Mouse (Mus musculus): ENCODE data around the gene Tmem135.
"Not testable (repeated sequence)": the region's sequence is repeated elsewhere in the genome, so short reads cannot be mapped to it uniquely, and the experiment has no call there.

Gene Tmem135

GRCm38 (mm10) chr7:89380935-89381705 lies 22.9 kb downstream of the Tmem135 start:
- DNase-seq, result no peak

DNA sequence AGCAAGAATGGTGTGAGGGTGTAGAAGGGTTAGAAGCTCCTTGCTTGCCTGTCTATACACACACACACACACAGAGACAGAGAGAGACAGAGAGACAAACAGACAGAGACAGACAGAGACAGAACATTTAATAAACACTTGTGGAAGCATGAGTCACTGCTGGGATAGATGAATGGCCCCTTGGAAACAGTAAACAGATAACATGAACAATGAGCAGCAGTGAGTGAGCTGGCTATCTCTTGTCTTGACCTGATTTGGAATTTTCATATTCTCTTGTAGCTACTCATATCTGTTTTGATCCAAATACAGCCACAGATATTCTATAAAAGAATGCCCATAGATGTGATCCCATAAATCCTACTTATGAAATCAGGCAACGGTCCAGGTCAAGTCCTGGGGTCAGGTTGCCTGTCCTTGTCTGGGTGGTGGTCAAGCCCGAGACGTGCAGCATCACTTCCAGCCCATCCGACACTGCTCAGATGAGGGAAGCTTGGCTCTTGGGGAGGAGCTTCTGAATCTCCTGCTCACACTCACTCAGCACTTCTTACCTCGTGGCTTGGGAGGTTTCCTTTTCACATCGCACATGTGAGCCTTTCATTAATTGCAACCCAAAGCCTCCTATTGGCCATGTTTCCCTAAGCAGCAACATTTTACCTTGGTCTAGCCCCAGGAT lies 32.3 kb downstream of the Tmem135 start:
- no peak for DNase-seq

DNA sequence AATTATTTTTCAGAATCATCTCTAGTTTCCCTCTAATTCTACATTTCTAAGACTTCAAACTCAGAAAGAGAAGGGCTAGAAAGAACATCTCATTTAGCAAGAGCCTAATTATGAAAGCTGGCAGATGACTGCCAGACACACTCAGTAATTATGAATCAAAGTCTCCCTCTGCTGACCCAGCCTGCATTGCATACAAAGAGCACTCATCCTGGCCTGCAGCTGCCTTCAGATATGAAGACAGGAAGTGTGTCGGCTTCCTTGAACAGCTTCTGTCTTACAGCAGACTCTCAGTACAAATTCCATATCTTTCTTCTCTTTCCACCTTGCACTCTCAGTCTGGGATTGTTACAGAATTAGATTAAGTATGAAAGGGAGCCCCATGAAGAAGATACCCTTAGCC lies 33.1 kb downstream of the Tmem135 start:
- DNase-seq, result peak; percentile 6

DNA sequence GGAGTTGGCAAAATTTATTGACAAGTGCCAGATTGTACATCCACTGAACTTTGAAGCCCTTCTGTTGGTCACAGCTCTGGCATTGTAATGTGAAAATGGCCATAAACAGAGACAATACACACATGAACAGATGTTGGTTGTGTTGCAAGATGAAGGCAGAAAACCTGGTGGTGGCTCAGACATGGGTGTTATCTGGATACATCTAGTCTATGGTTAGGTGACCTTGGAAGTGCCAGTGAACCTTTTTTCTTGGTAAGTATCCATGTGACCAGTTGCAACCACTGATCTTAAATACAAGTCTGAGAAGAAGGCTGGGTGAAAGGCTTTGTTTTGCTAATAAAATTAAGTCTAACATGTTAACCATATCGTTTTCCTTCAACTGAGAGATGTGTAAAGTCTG lies 33.9 kb downstream of the Tmem135 start:
- no peak for DNase-seq

DNA sequence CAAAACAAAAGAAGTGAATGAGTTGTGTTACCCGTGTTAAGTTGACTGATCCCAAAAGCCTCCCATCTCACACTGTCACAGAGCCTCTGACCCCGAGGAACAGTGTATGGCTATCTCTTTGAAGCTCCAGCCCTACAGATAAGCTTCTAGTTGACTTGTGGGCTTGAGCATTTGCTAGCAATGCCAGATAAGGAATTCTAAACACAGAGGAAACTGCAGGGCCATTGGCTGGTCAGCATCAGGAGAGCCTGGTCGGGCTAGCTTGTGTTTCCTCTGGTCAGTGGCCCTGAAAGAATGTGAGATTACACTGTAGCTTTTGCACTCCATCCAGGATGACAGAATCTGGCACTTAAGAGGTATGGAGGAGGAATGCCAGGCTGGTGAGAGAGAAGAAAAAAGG lies 36.4 kb downstream of the Tmem135 start:
- DNase-seq, result no peak

DNA sequence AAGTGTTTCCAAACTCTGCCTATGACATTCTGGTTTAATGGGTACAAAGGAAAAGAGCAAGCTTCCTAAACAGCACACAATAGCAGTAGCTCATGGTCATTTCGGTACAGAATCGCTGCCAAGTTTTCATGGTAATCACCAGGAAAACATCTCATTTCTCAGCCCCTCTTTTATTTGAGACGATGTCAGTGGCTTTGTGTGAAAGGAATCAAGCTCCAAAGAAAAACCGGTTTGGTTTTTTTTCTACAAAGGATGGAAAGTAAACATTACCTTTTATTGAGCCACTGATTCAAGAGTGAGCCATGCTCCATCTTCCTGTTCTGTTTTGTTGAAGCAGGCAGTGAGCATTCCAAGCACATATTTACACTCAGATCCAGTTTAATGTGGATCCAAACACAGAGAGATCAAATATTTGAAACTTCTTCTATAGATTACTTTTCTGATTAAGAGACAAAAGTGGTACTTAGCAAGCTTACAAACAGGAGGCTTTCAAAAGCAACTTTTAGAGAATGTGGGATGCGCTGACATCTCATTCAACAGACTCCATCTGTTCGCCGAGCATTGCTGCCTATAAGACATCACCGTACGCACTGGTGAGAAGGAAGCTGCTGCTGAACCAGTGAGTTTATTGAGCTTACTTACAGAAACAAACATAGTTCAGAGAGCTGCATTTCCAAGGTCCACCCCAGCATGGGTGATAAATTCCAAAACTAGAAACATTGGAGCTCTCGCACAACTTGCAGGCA lies 38.7 kb downstream of the Tmem135 start:
- DNase-seq, result no peak

DNA sequence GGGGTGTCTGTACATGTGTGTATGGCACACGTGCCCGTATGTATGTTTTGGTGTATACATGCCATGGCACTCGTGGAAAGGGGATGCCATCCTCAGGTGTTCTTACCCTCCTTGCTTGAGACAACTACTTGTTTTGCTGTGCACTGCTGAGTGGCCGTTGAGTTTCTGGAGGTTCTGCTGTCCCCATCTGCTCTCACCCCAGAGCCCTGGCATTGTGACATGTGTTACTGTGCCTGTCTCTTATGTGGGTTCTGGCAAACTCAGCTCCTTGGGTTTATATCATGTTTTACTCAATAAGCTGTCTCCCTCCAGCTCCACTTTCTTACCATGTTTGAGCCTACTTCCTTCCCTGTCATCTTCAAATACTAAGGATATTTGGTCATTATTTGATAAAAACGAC lies 40.0 kb downstream of the Tmem135 start:
- no peak for DNase-seq

DNA sequence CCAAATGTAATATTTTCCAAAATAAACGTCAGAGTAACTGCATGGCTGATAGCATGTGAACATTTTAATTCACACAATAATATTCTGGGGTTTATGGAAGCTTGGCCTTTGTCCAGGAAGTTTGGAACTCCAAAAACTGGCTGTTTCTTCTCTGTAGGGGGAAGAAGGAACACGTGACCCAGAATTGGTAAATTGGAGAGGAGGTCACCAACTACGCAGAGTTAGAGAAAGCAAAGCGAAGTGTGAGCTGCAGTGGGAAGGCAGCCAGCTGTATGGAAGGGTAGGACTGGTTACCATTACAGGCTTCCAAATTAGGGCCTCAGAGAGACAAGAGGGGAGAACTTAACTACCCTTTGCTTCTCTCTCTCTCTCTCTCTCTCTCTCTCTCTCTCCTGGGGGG lies 47.7 kb downstream of the Tmem135 start:
- DNase-seq, result no peak

GRCm38 (mm10) chr7:89355519-89356255 lies 48.3 kb downstream of the Tmem135 start:
- DNase-seq, result no peak

DNA sequence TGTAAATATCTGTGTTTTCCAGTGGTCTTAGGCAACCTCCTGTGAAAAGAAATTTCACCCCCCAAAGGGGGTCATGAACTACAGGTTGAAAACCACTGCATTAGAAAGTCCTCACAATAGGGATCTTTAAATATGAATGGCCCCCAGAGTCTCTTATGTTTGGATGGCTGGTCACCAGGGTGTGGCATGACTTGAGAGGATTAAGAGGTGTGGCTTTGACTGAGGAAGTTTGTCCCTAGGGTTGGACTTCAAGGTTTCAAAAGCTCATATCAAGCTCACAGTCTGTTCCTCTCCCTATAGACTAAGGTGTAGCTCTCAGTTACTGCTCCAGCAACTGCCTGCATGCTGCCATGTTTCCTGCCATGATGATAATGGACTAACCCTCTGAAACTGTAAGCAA lies 62.0 kb downstream of the Tmem135 start:
- DNase-seq, result no peak

DNA sequence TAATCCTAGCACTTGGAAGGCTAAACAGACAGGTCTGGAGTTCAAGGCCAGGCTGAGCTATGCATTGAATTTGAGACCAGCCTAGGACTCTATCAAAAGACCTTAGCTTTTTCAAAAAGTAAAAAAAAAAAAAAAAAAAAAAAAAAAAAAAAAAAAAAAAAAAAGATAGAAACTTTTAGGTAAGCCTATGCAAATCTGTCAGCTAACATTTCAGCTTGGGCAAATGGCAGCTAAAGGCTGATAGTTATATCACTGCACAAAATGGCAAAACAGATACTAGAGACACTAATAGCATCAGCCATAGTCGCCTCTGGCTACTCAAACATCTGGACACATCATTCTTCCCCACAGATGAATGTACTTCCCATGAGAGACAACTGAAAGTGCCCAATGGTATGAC lies 64.2 kb downstream of the Tmem135 start:
- DNase-seq, result no peak

DNA sequence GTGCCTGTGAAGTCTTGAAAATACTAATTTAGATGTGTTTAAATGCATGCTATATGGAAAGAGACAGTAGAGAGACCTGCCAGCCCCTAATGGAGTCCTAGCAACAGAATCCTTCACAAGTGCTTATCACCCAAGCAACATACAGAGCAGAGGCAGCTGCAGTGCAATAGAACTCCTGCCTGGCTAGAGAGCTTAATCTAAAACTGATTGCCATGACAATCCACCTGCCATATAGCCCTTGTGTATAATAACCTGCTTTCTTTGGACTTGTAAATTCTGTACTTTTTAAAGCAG lies 64.9 kb downstream of the Tmem135 start:
- no peak for DNase-seq

DNA sequence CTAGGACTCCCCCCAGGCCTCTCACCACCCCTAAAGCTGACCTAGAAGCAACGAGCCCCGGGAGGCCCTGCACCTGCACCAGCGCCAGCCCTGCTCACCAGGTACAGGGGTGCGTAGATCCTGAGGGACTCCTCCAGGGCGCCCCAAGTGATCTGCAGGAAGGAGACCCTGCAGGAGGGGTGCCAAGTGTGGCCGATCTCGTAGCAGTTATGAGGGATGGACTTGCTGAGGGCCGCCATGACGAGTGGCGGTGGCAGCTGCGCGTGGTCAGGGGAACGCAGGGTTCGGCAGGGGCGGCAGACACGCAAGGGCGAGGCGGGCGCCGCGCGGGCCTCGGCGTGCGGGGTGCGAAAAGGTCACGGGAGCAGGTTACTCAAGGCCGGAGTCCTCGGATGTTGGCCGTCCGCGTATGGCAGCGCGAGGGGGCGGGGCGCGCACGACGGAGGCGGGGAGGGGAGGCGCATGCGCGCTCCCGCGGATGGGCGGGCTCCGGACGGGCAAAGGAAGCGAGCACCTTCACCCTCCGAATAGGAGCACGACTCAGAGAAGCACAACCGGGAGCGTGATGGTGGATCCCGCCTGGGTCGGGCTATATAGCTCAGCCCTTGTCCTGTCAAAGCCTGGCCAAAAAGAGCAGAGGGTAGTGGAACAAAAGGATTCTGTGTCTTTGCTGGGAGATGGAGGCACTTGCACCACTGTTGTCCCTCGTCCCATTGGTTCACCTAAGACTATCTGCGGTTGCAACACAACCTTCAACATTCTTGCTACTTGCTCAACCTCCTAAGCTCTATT lies 65.5 kb downstream of the Tmem135 start:
- DNase-seq, result peak; percentile 95

GRCm38 (mm10) chr7:89337711-89338349 lies 66.2 kb downstream of the Tmem135 start:
- DNase-seq, result no peak

DNA sequence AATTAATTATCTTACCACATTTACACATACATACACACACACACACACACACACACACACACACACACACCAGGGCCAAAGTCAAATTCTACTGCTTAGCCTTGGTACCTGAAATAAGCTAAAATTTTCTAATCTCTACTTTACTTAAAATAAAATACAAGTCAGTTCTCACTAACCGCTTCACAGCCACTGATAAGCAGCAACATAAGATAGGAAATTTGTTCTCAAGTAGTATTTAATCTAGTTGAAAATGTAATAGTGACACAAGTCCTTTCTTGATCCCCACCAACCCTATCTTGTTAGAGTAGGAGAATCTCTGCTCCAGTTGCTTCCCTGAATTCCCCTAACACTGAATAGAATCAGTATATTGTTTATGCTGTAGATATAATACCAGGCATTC lies 67.6 kb downstream of the Tmem135 start:
- DNase-seq, result no peak

DNA sequence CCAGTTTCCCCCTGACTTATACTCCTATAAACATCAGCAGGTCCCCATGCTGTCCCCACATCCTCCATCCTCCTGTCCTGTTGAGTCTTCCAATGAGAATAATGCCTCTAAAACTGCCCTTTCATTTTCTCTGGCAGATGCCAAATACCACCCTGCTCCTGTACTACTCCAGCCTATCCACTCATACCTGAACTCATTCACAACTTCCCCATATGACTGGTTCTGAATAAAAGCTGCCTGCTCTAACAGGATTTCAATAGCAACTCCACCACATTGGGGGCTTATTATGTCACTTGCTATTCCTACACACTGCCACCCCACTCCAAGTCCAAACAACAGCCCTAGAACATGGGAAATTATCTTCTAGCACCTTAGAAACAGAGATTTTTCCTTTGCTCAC lies 68.7 kb downstream of the Tmem135 start:
- no peak for DNase-seq

DNA sequence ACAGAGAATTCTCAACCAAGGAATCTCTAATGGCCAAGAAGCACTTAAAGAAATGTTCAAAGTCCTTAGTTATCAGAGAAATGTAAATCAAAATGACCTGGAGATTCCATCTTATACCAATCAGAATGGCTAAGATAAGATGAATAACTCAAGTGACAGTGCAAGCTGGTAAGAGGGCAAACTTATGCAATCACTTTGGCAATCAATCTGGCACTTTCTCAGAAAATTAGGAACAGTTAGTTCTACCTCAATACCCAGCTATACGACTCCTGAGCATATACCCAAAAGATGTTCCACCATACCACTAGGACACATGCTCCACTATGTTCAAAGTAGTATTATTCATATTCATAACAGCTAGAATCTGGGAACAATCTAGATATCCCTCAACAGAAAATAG lies 74.1 kb downstream of the Tmem135 start:
- DNase-seq, result no peak

GRCm38 (mm10) chr7:89327731-89328130 lies 76.3 kb downstream of the Tmem135 start:
- DNase-seq, result no peak

GRCm38 (mm10) chr7:89326761-89327160 lies 77.3 kb downstream of the Tmem135 start:
- DNase-seq, result no peak

DNA sequence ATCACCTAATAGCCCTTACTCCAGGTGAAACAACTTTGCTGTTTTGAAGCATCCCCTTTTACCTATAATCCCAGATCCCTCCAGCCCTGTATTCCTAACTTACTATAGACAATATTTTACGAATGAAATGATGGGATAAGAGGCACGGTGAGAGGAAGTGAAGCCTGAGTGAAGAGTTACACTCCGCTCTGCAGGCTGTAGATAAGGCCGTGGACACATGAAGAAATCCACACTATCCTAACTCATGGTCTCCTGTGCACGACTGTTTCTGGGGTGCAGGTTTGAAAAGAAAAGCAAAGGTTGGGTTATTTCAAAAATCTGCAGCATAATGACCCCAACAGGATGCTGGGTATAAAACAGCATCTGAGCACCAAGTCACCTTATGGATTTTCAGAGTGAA lies 77.8 kb downstream of the Tmem135 start:
- no peak for DNase-seq

- not testable (repeated sequence) for DNase-seq
Measured at GRCm38 (mm10) chr7:89322741-89323140, 81.3 kb downstream of the Tmem135 start.

- no peak for DNase-seq
Measured at GRCm38 (mm10) chr7:89319351-89319750, 84.7 kb downstream of the Tmem135 start.

All from thymus, postnatal 14 days (tissue).